8 mouse cellular contexts compared by ENCODE assay signal in the genomic region with DNA sequence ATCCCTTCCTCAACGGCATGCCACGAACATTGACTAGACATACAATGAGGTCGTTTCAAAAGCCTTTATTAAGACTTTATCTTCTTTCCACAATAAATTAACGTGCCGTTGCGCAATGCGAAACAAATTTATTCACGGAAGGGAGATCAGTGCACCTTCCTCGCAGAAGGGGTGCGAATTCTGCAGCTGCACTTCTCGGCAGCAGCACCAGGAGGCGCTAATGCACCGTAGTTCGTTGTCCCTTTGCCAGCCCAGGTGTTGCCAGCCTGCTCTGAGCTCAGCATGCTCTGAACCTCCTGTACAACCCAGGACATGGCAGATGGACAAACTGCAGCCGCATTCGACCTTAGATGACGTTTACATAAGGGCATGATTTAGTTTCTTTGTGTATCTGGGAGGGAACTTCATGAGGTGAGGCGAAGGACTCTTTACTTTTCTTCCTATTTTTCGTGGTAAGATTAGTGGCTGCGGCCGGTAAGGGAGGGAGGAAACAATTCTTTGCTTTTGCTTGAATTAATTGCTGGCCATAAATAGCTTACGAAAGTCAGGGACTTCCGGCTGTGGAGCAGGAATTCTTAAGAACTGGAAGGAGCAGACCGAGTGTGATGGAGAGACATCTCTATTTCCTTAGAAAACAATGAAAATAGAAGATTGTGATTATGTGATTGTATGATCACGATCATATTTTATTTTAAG.
DNase-seq lines count a peak whose midpoint lies in the region; ATAC-seq and TF ChIP-seq lines count a peak whose summit lies in the region.

No protein-coding gene starts in this region.

- no peak overlapping the region for H3K4me2 ChIP-seq in heart, postnatal 0 days (ENCODE audit: low read depth, low read length)
- no peak overlapping the region for H3K4me2 ChIP-seq in liver, embryonic 13.5 days
- peak overlapping the region; percentile 42 for H3K4me2 ChIP-seq in neural tube, embryonic 13.5 days

- no peaks in the 10 kb centered on the region for H3K9me3 ChIP-seq in heart, postnatal 0 days (replicated peaks; ENCODE audit: control insufficient read depth, low read length)
- H3K9me3 ChIP-seq in liver, embryonic 13.5 days (replicated peaks) = no peaks in the 10 kb centered on the region
- H3K9me3 ChIP-seq in neural tube, embryonic 13.5 days = no peaks in the 10 kb centered on the region

- TF ChIP-seq EP300 in heart, postnatal 0 days (IDR thresholded peaks at IDR 0.05; ENCODE audit: low read depth) = no peak

- no peaks in the 10 kb centered on the region for H3K4me1 ChIP-seq in thymus, adult 2 months (replicated peaks; ENCODE audit: control insufficient read depth, insufficient read depth, low read length)
- no peaks in the 10 kb centered on the region for H3K4me1 ChIP-seq in heart, postnatal 0 days (ENCODE audit: control insufficient read depth, insufficient read depth)
- H3K4me1 ChIP-seq in liver, embryonic 13.5 days (replicated peaks) = no peaks in the 10 kb centered on the region
- H3K4me1 ChIP-seq in neural tube, embryonic 13.5 days (replicated peaks) = no peaks in the 10 kb centered on the region

- ATAC-seq in heart, postnatal 0 days (ENCODE audit: insufficient read depth, low read depth) = peak; percentile 55; the same call in 1 of the 2 replicates
- no peak for ATAC-seq in liver, embryonic 13.5 days (ENCODE audit: low read depth)
- ATAC-seq in neural tube, embryonic 13.5 days (ENCODE audit: low read depth) = peak; percentile 97

- no peaks in the 10 kb centered on the region for H3K36me3 ChIP-seq in thymus, adult 2 months (ENCODE audit: control insufficient read depth, insufficient read depth, low read length)
- no peaks in the 10 kb centered on the region for H3K36me3 ChIP-seq in heart, postnatal 0 days (replicated peaks; ENCODE audit: control insufficient read depth, insufficient read depth, low read length)
- no peaks in the 10 kb centered on the region for H3K36me3 ChIP-seq in liver, embryonic 13.5 days
- H3K36me3 ChIP-seq in neural tube, embryonic 13.5 days = no peaks in the 10 kb centered on the region

- DNase-seq in thymus, adult 2 months = peak; percentile 13
- no peak for DNase-seq in thymus, adult 18-20 months
- peak; percentile 76 for DNase-seq in embryo, embryonic 9.5 days (ENCODE audit: extremely low spot score)
- peak; percentile 30 for DNase-seq in heart, postnatal 0 days (ENCODE audit: low spot score)
- peak; percentile 60 to 70 for DNase-seq in kidney, postnatal 25 days
- peak; percentile 2 for DNase-seq in liver, embryonic 13.5 days
- peak; percentile 25 for DNase-seq in thymus, postnatal 14 days

- no peak overlapping the region for H3K9ac ChIP-seq in heart, postnatal 0 days (replicated peaks; ENCODE audit: low read depth, low read length)
- H3K9ac ChIP-seq in liver, embryonic 13.5 days = no peak overlapping the region
- peak overlapping the region; percentile 43; the same call in 1 of the 2 replicates for H3K9ac ChIP-seq in neural tube, embryonic 13.5 days

- TF ChIP-seq POLR2A in thymus, adult 2 months (IDR thresholded peaks at IDR 0.05; ENCODE audit: control insufficient read depth, extremely low read depth, insufficient read depth, low read length, poor library complexity) = no peak

- no peak overlapping the region for H3K27ac ChIP-seq in thymus, adult 2 months (ENCODE audit: control insufficient read depth, insufficient read depth, low read length)
- no peak overlapping the region for H3K27ac ChIP-seq in heart, postnatal 0 days (ENCODE audit: low read depth)
- no peak overlapping the region for H3K27ac ChIP-seq in liver, embryonic 13.5 days
- no peak overlapping the region for H3K27ac ChIP-seq in neural tube, embryonic 13.5 days (replicated peaks)

- H3K4me3 ChIP-seq in thymus, adult 2 months (ENCODE audit: control insufficient read depth, insufficient read depth, low read length) = no peak overlapping the region
- no peak overlapping the region for H3K4me3 ChIP-seq in heart, postnatal 0 days (ENCODE audit: low read depth, low read length)
- H3K4me3 ChIP-seq in liver, embryonic 13.5 days (replicated peaks) = no peak overlapping the region
- 0 out of 2 replicates have a peak overlapping the region, but pooled peaks have one; percentile 15 for H3K4me3 ChIP-seq in neural tube, embryonic 13.5 days

- H3K27me3 ChIP-seq in thymus, adult 2 months (ENCODE audit: control insufficient read depth, insufficient read depth, low read length) = no peaks in the 10 kb centered on the region
- no peaks in the 10 kb centered on the region for H3K27me3 ChIP-seq in heart, postnatal 0 days (ENCODE audit: control insufficient read depth, insufficient read depth, low read length)
- no peaks in the 10 kb centered on the region for H3K27me3 ChIP-seq in liver, embryonic 13.5 days
- no peaks in the 10 kb centered on the region for H3K27me3 ChIP-seq in neural tube, embryonic 13.5 days

- peak; percentile 20; the same call in 1 of the 2 replicates for TF ChIP-seq CTCF in thymus, adult 2 months (IDR thresholded peaks at IDR 0.05; ENCODE audit: borderline replicate concordance, control insufficient read depth, extremely low read depth, insufficient read depth, low read length, poor library complexity)
- peak; percentile 89 for TF ChIP-seq CTCF in heart, postnatal 0 days (IDR thresholded peaks at IDR 0.05; ENCODE audit: low read depth)

- 11% methylated on average over 25 of the region's 25 CpGs for WGBS in thymus, adult 2 months
- WGBS in heart, postnatal 0 days = 24% methylated on average over 25 of the region's 25 CpGs
- WGBS in liver, embryonic 13.5 days (ENCODE audit: insufficient replicate concordance) = 20% methylated on average over 25 of the region's 25 CpGs
- 20% methylated on average over 25 of the region's 25 CpGs for WGBS in neural tube, embryonic 13.5 days

Comparison
In these comparisons a context has a peak if more than half of its experiments do, and no peak if none do; other contexts are left out.
1. DNase-seq: peak in thymus, adult 2 months (single experiment), embryo, embryonic 9.5 days (single experiment), heart, postnatal 0 days (single experiment), kidney, postnatal 25 days (2 of 2), liver, embryonic 13.5 days (single experiment) and thymus, postnatal 14 days (single experiment); none in thymus, adult 18-20 months (0 of 2).